Mouse (Mus musculus) lung, postnatal 10 days (tissue): ENCODE measurements around the gene Cpa5.

ENCODE experiments used
- DNase-seq: peaks from one replicate; pipeline ENCODE4 v3.0.0; 2021

Cpa5 gene

DNA sequence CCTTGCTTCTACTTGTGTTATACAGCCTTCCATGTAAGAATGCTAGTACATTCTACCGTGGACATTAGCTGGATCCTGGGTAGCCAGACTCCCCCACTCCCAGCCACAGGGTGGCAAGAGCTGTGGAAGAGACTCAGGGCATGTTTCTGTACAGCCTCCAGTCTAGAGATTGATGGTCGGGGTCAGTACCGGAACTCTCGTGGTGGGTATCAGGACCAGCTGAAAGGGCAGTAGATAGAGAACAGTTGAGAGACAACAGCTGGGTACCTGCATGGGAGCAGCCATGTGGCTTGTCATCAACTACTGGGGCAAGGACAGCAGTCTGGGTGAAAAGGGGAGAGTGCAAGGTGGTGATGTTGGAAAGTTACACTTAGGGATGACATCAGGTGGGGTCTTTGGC lies 5.7 kb upstream of the Cpa5 start:
- DNase-seq, result no peak

DNA sequence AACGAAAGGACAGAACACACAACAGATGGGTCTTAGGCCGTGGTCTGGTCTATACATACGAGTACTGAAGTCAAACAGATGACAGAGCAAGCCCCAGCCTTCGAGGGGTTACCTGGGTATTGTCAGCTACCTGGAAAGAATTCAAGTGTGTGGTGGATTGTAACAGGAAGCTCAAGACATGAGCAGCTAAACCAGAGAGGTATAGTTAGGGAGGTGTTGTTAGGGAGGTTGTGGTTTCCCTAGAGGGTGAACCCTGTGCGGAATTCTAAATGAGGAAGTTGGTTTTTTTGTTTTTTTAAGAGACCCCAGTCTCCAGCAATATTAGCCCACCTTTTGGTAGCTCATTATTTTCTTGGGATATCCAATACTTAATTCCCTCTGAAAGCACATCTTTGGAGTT lies 5.1 kb upstream of the Cpa5 start:
- no peak for DNase-seq

DNA sequence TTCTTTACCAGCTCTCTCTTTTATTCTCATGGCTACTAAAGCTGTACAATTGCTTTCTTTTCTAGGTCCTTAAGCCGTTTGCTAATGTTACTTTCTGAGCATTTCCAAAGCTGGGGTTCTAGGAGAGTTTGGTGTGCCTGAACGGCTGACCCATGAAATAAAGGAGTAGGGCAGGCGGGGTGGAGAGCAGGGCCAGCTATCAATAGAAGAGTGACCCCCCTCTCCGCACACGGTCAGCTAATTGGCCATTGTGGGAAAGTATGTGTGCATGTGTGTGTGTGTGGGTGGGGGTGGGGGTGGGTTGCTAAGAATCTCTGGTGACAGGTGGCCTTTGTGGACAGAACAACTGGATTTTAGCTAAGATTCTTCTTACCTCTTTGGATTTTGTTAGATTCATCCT lies 402 bp downstream of the Cpa5 start:
- DNase-seq, result no peak

DNA sequence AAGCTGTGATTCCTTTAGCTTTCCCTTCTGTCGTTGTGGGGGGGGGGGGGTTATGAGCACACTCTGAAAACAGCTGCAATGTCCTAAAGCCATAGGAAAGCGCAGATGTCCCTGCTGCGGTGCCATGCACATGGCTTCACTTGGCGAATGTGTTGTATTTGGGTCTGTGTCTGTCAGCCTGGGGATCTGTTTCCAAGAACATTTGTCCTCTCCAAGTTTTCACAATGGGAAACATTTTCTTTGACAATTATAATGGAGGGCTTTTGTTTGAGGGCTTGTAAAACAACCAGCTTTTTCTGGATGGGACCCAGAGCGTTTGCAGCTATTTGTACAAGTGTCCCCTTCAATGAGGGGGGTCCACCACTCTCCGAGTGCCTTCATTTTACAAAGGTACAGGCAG lies 3.4 kb downstream of the Cpa5 start:
- no peak for DNase-seq

DNA sequence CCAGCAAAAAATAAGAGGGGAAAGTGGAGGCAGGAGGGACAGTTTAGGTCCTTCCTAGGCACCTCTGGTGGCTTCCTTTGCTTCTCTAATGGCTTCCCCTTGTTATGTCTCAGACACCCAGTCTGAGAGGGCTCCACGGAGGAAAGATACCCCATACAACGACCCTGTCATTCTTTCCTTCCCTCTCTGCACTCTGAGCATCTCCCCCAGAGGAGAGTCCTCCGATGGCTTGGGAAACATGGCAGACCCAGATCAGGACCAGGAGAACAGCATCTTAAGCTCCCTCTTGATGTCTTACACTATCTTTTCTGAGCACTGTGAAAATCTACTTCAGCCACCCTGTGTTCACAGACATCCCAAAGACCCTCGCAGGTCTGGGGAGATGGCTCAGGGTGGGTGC lies 4.9 kb downstream of the Cpa5 start:
- no peak for DNase-seq

DNA sequence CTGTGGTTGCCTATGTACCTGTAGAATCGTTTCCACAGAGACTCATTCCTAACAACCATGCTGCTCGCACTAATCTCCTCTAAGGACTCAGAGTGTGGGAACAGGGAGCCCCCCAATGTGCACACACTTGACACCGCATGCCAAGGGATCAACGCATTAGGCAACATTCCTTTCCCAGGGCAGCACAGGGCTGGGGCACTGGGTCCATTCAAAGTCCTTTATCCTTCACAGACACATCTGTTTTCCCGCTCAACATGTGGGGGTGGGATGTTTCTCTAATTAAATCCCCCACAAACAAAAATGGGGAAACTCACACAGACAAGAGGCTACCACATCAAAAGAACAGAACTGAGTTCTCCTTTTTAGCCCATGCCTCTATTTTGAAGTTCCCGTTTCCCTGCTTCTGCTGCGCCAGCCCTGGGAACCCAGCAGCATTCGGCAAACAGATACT lies 5.7 kb downstream of the Cpa5 start:
- no peak for DNase-seq

DNA sequence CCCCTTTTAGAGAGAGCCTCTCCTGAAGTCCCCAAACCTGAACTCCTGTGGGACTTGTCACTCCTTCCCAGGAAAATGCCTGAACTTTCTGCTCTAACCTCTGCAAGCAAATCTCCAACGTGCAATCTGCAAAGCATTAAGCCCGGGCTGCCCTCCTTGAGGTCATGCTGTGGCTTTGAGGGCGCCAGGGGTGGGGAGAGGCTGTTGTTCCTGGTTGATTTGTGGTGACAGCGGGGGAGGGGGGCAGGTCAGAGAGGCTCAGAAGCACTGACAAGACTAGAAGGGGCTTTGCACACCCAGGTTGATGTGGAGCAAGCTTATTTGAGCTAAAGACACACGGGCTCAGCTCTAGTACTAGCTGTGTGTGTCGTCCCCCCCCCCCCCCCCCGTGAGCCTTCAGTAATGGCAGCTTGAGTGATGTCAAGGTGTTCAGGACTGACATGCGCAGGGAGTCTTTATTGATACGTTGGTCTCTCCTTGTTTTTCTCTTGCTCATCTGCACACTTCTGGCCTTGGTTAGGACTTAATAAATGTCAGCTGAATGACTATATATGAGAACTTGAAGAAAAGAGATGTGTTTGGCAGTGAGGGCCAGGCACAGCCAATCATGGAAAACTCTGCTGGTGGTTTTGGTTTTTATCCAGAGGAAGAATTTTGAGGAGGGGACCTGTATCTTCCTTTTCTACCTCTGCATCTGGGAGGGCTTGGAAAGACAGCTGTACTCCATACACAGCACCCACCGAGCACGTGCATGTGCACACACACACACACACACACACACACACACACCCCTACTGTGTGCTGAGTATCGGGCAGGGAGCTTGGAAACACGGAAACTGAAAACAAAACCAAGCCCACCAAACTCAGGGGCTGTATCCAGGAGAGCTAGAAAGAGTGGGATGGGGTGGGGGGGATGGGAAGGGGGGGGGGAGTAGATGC lies 6.5 kb downstream of the Cpa5 start:
- no peak for DNase-seq

DNA sequence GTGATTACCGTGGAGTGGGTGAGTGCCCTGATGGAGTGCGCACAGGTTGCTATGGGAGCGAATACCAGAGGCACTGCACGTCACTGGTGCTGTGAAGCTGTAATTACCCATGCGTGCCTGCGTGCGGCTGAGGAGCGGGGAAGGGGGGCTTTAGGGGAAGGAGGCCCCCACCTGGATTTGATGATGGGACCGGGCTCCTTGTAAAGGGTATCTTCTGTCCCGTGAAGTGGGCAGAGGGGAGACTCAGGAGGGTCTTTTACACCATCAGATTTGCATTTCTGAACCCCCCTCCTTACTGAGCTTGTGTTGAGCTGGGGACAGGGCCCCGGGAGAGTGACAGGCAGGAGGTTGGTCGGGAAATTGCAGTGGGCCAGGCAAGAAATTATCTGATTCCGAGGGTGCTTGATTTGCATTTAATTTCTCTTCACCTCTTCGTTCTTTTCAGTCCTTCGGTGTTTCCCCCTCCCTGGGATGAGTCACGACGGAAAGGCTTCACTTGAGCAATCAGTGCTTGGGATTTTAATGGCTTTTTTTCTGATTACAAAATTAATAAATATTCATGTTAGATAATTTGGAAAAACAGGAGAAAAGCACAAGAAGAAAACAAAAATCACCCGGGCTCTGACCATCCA lies 7.3 kb downstream of the Cpa5 start:
- DNase-seq, result no peak

DNA sequence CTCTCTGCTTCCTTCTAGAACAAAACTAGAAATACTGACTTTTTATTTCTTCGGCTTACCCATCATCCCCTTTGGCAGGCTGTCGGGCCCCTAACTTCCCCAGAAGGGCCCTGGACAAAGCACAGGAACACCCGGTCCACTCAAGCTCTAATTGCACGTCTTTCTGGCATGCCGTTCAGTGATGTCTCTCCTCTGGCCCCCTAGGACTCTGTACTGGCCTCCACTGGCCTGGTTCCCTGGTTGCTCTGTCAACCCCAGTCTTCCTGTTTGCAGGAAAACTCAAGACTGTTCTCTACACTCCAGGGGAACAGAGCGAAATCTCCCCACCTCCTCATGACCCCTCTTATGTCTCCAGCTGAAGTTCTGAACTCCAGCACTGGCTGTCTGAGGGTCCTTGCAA lies 7.9 kb downstream of the Cpa5 start:
- no peak for DNase-seq

DNA sequence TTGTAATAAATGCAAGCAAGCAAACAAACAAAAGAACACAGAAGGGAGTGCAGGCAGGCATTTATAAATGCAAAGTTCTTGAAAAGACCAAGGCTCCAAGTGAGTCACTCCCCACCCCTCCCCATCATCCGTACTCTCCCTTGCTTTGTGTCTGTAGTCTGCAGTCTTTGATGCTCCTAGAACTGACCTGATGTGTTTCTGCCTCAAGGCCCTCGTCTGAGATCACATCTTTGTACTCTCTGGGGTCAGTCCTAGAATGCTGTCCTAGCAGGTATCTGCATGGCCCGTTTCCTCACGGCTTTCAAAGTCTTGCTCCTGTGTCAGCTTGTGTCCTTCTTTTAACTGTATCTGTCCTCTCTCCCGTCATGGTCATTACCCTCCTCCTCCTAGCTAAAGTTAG lies 8.8 kb downstream of the Cpa5 start:
- no peak for DNase-seq

DNA sequence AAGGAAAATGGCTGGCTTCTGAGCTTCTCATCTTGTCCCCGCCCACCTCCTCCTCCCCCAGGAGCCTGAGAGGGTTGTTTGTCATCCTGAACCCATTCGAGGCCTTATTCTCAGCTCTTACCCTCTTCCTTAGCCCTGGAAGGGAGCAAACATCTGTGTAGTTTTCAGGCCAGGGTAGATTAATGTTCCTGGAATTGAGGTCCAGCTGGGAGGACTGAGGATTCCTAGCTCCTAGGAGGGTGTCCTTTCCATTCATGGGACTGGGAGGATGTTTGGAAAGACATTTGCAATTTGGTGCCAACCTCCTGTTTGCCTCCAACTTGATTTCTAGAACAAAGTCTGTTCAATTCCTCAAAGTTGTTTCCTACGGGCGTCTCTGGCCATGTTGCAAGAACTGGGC lies 9.8 kb downstream of the Cpa5 start:
- no peak for DNase-seq

DNA sequence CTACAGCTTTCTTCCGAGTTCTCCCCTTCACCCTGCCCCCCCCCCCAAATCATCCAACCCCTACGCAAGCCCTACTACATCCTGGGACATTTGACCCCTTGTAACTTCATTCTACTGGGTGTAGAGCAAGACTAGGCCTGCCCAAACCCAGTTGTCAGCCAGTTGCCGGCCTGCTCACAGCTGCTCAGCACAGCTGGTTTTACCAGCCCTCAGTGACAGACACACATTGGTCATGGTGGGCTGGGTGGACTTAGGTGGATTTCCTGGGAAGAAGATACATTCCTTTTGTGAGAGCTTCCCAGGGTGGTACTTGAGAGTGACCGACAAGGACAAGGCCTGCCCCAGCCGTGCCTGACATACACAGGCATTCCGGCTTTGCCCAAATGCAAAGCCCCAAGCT lies 10.2 kb downstream of the Cpa5 start:
- no peak for DNase-seq

DNA sequence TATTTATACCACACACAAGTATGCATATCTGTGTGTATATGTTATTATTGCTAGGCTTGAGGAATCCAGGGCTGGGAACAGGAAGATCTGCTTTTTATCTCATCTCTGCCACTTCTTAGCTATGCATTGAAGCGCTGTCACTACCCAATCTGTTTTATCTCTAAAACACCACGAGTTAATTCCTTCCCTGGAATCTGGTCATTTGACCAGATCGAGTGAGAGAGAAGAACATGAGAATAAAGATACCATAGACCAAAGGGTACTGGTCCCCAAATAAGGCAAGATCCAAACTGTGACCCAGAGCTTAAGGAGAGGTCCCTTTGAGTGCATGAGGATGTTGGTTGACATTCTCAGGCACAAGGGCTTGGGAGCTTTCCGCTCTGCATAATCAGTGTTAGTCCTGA lies 11.2 kb downstream of the Cpa5 start:
- DNase-seq, result no peak

DNA sequence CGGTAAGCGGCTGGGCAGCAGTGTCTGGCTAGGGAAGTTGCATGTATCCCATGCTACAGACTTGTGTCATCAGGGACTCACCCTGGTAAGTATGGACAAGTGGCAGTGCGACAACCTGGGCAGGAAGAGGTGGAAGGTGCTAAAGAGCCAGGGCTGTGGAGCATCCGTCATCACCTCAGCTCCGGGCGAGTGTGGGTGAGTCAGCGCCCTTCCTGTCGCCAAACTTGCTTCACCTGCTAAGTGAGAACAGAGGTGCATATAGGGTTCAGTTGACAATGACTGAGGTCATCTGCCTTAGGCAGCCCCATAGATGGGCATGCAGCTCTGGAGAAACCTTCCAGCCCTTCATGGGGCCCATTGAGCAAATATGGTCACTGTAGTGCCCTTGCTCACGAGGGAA lies 14.0 kb downstream of the Cpa5 start:
- no peak for DNase-seq

DNA sequence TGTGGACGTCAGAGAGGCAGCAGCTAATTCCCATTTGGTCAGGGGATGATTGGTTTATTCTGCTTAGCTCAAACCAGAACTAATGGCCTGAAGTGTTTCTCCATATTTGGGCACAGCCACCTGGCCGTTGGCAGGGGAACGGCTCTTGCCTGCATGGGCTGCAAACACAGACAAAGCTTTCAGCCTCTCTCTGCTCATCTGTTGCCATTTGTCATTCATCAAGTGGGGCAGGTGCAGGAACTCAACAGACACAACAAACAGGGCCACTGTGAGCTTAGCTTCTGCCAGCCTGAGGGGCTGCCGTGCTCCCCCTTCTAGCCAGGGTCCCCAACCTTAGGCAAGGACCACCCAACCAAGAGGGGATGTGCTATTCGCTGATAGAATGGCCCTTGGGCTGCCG lies 17.3 kb downstream of the Cpa5 start:
- DNase-seq, result no peak

DNA sequence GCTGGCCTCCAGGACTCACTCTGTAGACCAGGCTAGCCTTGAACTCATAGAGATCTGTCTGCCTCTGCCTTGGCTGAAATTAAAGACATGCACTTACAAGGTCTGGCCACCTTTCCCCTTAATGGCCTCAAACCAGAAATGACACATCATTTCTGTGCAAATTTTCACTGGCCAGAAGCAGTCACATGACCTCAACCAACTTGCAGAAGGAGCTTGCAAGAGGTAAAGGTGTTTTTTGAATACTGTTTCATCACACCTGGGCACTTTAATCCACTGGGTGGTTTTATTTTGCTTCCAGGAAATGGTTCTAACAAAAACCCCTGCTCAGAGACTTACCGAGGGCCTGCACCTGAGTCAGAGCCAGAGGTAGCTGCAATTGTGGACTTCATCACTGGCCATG lies 19.2 kb downstream of the Cpa5 start:
- no peak for DNase-seq

DNA sequence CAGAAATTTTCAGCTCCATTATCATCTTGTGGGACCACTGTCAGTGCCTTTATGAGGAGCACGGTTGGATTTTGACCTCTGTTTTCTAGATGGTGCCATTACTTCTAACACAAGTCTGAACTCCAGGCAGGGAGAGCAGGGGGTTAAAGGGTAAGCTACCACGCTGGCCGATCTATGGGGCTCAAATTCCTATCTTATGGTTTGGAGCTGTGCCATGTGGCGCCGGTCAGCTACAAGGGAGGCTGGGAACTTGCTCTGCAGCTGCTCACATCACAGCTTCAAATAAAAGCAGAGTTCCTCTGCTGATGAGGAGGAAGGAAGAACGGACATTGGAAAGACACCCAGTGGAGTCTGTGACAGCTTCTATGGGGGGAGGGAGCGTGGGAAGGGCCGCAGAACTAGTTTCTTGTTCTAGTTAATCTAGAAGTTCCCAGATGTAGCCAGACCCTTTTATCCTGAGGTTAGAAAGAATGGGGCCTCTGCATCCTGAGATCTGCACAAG lies 24.6 kb downstream of the Cpa5 start:
- no peak for DNase-seq

DNA sequence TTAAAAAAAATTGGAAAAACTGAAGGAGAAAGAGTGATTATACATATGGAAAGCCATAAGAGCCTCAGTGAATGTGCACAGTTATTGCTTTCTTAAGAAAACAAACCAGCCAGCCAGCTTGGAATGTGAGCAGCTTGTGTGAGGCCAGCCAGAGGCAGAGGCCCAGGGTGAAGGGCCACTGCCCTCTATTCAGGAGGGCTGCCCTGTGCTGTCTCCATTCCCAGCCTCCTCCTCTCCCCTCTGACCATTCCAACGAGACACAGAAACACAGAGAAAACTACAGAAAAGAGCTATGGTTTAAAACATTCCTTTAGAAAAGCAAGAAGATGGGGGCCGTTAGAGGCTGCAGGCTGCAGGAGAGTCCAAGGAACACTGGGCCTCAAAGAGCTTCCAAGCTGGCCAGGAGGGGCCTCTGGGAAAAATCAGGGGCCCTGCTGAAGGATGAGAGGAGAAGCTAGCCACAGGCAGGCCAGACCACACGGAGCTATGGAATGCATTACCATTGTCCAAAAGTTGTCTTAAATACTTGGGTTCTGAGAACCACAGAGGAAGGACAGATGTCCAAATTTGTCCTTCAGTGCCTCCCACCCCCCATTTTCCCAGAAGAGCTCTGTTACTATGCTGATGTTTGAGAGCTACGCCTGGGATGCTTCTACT lies 25.5 kb downstream of the Cpa5 start:
- DNase-seq, result no peak

DNA sequence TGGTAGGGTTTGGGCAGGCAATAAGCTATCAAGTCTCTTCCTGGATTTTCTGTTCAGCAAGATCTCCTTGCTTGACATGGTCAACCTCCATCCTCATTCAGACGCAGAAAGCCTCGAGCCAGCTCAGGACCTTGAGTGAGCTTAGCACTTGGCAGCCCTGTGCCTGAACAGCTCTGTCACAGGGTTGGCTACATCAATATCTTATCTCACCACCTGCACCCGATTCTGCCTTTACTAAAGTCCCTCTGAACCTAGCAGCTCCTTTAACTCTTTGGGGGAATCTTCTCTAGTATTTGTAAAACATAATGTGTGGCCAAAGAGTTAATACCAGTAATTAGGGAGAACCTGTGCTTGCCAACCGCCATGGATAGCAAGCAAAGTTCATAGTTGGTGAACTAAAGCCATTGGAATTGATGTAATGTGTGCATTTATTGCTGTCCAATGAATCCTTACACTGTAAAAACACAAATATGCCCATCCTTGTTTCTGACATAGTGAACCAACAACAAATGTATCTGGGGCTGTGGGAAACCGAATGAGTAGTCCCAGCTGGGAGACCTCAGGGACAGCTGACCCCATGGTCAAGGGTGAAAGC lies 28.0 kb downstream of the Cpa5 start, which contains the start of gene Cpa1:
Cpa1 (plus strand) TSS at position 545 of the 595 bp plus-strand sequence.
- DNase-seq, result no peak

DNA sequence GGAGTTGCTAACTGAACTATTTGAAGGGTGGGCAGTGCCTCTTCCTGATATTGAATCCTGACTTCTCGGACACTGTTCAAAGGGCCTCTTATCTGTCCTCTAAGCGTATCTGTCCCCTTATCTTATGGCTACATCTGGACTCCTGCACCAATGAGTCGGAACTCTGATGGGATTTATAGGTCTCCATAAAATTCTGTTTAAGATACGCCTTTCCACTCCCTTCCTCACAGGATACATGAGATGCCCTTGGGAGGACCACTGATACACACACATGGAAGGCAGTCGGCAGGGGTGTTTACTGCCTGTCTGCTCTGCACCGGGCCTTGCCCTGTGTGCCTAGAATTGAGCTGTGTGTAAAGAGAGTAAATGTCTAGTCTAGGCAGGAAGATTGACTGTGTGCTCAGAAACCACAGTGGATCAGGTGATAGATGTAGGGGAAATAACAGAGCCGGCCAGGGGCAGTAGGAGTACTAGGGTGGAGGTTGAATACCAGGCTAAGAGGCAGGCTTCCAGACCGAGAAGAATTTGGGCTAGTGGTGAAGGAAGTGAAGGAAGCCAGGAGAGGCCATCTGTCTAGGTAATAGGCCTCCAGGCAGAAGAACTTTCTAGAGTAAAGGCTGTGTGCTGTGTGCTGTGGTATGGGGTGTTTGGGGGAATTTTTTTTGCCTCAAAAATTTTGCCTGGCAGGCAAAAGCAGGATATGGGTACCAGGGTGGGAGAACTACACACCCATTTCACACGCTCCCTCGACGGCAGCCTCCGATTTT lies 33.1 kb downstream of the Cpa5 start:
- DNase-seq, result no peak

DNA sequence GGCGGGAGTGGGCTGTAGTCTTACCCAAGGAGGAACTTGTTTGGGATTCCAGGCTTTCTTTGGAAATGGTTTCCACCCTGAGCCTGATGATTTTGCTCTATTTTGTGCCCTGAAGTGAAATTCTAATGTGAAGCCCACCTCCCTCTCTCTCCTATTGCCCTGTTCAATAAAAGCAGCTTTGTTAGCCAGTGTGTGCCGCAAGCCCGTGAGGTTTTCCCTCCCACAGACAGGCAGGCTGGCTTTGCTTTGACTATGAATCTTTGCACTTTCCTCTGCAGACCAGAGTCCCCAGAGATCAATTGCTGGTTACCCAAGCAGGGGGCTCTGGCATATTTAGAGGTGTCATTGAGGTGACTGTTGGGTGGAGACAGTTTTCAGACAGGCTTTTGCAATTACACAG lies 33.7 kb downstream of the Cpa5 start:
- no peak for DNase-seq

DNA sequence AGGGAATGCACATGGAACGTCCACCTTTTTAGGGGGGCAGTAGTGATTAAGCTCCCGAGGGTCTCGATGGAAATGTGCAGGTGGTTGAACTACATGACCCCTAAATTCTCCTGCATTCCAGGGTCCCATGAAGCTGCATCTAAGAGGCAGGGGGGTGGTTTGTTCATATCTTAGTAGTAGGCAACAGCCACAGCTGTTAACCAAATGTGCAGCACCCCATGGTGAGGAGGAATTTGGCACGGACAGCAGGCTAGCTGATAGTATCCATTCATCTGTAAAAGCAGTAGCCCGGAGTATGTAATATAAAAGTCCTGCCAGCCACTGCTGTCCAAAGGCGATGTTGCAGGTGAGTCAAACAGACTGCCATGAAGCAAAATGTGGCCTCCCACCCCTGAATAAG lies 34.6 kb downstream of the Cpa5 start:
- DNase-seq, result no peak
